Mouse (Mus musculus): Measurements from ENCODE around the gene Bend5.

DNA sequence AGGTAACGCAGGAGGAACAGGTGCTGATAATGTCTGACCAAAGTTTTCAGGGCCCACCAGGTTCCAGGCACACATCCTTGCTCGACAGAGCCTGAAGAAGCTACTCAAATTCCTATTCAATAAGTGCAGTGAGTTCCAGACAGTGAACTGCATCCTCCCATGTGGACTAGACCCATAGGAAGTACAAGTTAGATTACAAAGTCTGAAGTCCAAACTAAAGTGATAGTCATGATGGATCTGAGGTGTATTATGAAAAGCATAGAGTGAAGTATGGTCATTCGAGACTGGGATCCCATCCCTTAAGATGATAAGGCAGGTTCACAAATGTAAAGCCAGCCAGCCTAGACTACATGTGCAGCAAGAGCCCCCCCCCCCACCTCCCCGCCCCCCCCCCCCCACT lies 6.1 kb downstream of the Bend5 start:
- no peak for TF ChIP-seq CTCF (IDR thresholded peaks at IDR 0.05; ENCODE audit: low read depth)
- no peak for TF ChIP-seq EP300 (IDR thresholded peaks at IDR 0.05; ENCODE audit: low read depth)

Measured in liver, postnatal 0 days (tissue).